Mouse (Mus musculus) kidney, embryonic 16.5 days (tissue): Measurements from ENCODE around the gene Abcg5. TPM values are rescaled to one million over a fixed set of nuclear protein-coding genes. Genes with fewer than 3 reads are reported as not detected.

Experiments used
- ATAC-seq: fragments of 200-750 bp; cut with Nextera tagmentation; 2 replicates; pipeline ENCODE4 v1.8.0; 2017; ENCODE audit warnings: moderate TSS enrichment; ENCODE audit not compliant: low FRiP score, low TSS enrichment
- H3K27ac ChIP-seq: fragments of 300-500 bp; sonication (generic); 2 replicates; pipeline ENCODE4 v1.5.1; 2014; ENCODE audit warnings: low read length
- H3K27me3 ChIP-seq: fragments of 300-500 bp; sonication (generic); 2 replicates; pipeline ENCODE4 v1.6.1; 2014; ENCODE audit warnings: low read length, control low read depth, mixed read lengths; ENCODE audit not compliant: insufficient read depth
- H3K36me3 ChIP-seq: fragments of 300-500 bp; sonication (generic); 2 replicates; pipeline ENCODE4 v1.6.1; 2014; ENCODE audit warnings: low read length, control low read depth, mixed read lengths; ENCODE audit not compliant: insufficient read depth
- H3K4me1 ChIP-seq: fragments of 300-500 bp; sonication (generic); 2 replicates; pipeline ENCODE4 v1.6.1; 2014; ENCODE audit warnings: low read length, control low read depth, mixed read lengths; ENCODE audit not compliant: insufficient read depth
- H3K4me2 ChIP-seq: fragments of 300-500 bp; sonication (generic); replicated peaks from 2 replicates; pipeline ENCODE4 v1.6.1; 2014; ENCODE audit warnings: low read depth, low read length
- H3K4me3 ChIP-seq: fragments of 300-500 bp; sonication (generic); 2 replicates; pipeline ENCODE4 v1.5.1; 2014; ENCODE audit warnings: mild to moderate bottlenecking, low read length
- H3K9ac ChIP-seq: fragments of 300-500 bp; sonication (generic); replicated peaks from 2 replicates; pipeline ENCODE4 v1.6.1; 2014; ENCODE audit warnings: low read length
- H3K9me3 ChIP-seq: fragments of 300-500 bp; sonication (generic); 2 replicates; pipeline ENCODE4 v1.6.1; 2016; ENCODE audit warnings: low read length, control low read depth
- WGBS: fragments of 180-500 bp; shearing (Covaris S2); extraction: QIAGEN DNeasy Blood & Tissue Kit; methylation state at CpG from one replicate; pipeline ENCODE4 v1.1.7; 2014; 5-methylcytosine and 5-hydroxymethylcytosine counted together
- polyA plus RNA-seq: library from polyadenylated mRNA; unstranded; fragments of >200 nt; fragmentation: Nextera tagmentation; extraction: Ambion mirVana; gene quantifications from 2 replicates; pipeline ENCODE4 v1.2.1, GENCODE M21; 2015

Abcg5 gene
- polyA plus RNA-seq, 1 experiment from 2014 or later, result 3.7 TPM

DNA sequence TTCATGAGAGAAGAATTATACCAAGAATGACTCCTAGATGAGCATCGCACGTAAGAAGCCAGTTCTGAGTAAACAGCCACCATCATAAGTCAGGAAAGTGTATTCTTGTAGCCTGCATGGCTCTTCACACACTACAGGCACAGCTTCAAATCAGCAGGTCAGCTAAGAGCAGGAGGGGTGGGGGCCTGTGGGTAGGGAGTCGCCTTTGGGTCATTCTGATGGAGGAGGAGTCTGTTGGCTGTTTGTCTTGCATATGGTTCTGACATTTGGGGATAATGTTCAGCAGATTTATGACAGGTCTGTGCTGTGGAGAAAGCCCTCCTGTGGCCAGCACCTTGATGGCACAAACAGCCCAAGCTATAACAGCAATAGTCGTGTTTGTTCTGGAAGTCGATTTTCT, 26.6 kb downstream of the Abcg5 start:
- no peak for ATAC-seq
- Histone ChIP-seq H3K9ac (no peak overlapping the region), H3K27ac (no peak overlapping the region), H3K27me3 (no peaks in the 10 kb centered on the region), H3K4me1 (peaks cover 19% of the 10 kb centered on the region; the same call in 1 of the 2 replicates), H3K36me3 (no peaks in the 10 kb centered on the region; the same call in none of the 2 replicates), H3K9me3 (no peaks in the 10 kb centered on the region), H3K4me3 (no peak overlapping the region), H3K4me2 (no peak overlapping the region)
- 52% methylated on average over 5 of the region's 5 CpGs for whole genome bisulfite sequencing

DNA sequence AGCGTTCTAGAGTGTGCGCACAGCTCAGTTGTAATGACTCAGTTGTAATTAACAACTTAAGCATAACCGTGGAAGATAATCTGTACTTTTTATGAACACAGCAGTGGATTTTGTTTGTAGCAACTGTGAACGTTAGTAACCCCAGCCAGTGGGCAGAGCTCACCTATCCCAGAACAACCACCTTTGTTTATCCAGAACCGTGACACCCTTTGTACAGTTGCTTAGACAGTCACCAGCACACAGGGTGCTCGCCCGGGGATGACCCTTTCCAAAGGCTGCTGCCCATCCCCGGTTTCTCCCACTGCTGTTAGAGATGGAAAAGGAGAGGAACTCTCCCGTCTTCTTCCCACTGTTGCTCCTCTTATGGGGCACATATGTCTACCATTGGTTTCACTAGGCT, 29.3 kb downstream of the Abcg5 start:
- H3K27me3 ChIP-seq, result no peaks in the 10 kb centered on the region
- no peak overlapping the region for H3K27ac ChIP-seq
- no peak overlapping the region for H3K9ac ChIP-seq
- no peak overlapping the region for H3K4me2 ChIP-seq
- WGBS, result 95% methylated on average over 9 of the region's 9 CpGs
- H3K4me1 ChIP-seq, result peaks cover 17% of the 10 kb centered on the region; the same call in 1 of the 2 replicates
- no peak overlapping the region for H3K4me3 ChIP-seq
- no peak for ATAC-seq
- H3K9me3 ChIP-seq, result no peaks in the 10 kb centered on the region
- no peaks in the 10 kb centered on the region; the same call in none of the 2 replicates for H3K36me3 ChIP-seq

DNA sequence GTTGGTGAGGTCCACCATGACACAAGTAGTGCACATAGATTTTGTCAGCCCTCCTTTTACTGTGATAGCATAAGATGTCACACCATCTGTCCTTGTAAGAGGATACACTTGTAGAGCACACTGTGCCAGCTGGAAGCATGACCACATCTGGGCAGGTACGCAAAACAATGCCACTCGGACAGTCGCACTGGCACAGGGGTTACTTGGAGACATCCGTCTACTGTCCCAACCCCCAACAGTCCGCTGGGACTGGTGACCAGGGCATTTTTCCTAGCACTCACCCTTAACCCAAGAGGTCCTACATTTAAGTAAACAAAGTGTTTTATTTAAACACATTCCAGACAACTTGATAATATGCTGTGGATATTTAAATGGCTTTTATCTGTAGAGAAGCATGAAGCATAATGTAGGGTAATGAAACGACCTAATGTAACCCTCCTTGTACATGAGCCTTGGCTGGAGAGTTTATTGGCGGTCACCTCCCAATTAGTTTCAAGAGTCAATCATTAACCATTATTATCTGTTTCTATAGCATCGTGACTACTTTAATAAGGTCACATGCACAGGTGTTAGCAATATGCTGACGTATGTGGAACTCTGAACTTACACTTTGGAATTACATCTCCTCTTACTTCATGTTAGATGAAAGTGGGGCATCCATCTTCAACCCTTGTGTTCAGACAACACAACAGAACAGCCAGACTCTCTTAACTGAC, 32.4 kb downstream of the Abcg5 start:
- Histone ChIP-seq H3K9me3 (no peaks in the 10 kb centered on the region), H3K4me1 (peaks cover 5% of the 10 kb centered on the region; the same call in 1 of the 2 replicates), H3K9ac (no peak overlapping the region), H3K36me3 (no peaks in the 10 kb centered on the region; the same call in none of the 2 replicates), H3K27me3 (no peaks in the 10 kb centered on the region), H3K4me3 (no peak overlapping the region), H3K27ac (no peak overlapping the region), H3K4me2 (no peak overlapping the region)
- 87% methylated on average over 9 of the region's 9 CpGs for WGBS
- ATAC-seq, result no peak

DNA sequence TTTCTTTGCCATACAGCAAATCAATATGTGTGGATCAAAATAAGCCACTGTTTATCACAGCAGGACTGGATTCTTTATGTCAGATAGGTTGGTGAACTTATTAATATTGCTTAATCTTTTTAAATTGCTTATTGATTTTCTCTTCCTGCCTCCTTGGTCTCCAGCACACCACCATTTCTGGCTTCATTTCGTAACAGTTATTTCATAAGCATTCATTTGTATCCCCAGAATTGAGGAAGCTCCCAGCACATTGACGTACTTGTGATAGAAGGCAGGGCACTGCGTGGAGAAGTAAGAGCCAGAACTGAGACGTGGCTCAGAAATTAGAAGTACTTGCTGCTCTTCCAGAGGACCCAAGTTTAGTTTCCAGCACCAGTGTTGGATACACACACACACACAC, 35.2 kb downstream of the Abcg5 start:
- ATAC-seq, result no peak
- H3K9me3 ChIP-seq, result no peaks in the 10 kb centered on the region
- H3K36me3 ChIP-seq, result no peaks in the 10 kb centered on the region; the same call in 1 of the 2 replicates
- H3K4me2 ChIP-seq, result no peak overlapping the region
- no peaks in the 10 kb centered on the region for H3K27me3 ChIP-seq
- H3K4me1 ChIP-seq, result peaks cover 11% of the 10 kb centered on the region
- H3K27ac ChIP-seq, result no peak overlapping the region
- no peak overlapping the region for H3K4me3 ChIP-seq
- no peak overlapping the region for H3K9ac ChIP-seq
- WGBS, result 92% methylated on average over 4 of the region's 4 CpGs

DNA sequence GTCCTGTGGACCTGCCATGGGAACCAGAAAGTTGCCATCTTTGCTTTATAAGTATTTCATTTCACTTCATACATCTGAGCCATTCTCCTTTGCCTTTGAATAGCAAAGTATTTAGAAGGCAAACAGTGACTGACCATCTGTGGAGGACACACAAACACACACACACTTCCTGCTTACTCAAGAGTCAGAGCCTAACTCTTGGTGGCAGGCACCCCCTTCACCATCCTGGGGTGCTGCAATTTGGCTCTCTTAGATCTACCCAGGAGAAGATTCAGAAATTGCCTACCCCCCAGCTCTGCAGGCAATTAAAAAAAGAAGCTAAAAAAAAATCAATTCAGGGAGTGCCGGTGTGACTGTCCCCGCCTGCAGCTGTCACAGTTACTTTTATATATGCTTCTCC, 36.3 kb downstream of the Abcg5 start:
- 51% methylated on average over 2 of the region's 2 CpGs for WGBS
- no peak overlapping the region for H3K4me3 ChIP-seq
- no peaks in the 10 kb centered on the region for H3K9me3 ChIP-seq
- peaks cover 11% of the 10 kb centered on the region for H3K4me1 ChIP-seq
- H3K27me3 ChIP-seq, result no peaks in the 10 kb centered on the region
- H3K36me3 ChIP-seq, result no peaks in the 10 kb centered on the region
- H3K9ac ChIP-seq, result no peak overlapping the region
- no peak for ATAC-seq
- H3K4me2 ChIP-seq, result no peak overlapping the region
- H3K27ac ChIP-seq, result no peak overlapping the region

DNA sequence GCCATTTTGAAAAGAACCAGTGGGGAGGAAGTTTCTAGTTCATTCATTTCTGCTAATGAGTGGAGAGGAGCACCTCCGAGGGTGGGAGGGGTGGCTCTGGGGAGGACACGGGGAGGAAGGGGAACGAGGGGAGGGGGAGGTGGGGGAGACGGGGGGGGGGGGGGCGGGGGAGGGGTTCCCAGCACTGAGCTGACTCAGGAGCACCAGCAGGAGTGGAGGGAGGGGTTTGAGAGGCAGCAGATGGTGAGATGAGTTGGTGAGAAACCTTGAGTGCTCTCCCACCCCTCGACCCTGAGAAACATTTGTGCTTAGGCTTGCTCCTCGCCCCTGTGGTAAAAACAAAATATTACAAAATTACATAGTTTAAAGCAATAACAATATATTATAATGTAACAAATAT, 36.9 kb downstream of the Abcg5 start:
- ATAC-seq, result no peak
- 23% methylated on average over 3 of the region's 7 CpGs for WGBS
- H3K27me3 ChIP-seq, result no peaks in the 10 kb centered on the region
- H3K4me3 ChIP-seq, result no peak overlapping the region
- no peaks in the 10 kb centered on the region for H3K9me3 ChIP-seq
- no peaks in the 10 kb centered on the region for H3K36me3 ChIP-seq
- H3K9ac ChIP-seq, result no peak overlapping the region
- no peak overlapping the region for H3K27ac ChIP-seq
- H3K4me2 ChIP-seq, result no peak overlapping the region
- peaks cover 11% of the 10 kb centered on the region for H3K4me1 ChIP-seq

DNA sequence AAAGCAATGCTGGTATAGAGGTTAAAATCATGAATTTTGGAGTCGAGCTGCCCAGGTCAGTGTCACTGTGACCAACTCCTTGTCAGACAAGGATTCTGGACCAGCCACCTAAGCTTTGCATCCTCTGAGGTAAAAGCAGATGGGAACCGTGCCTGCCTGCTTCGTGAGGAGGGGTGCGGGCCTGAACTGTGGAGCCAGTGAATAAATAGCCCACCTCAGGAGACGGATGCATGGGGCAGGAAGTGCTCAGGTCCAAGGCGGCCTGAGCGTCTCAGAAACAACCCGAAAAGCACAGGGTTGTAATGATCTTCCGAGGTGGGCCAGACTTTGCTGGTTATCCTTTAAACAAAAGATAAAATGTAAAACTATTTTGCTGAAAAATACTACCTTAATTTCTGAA, 37.7 kb downstream of the Abcg5 start:
- WGBS, result 34% methylated on average over 9 of the region's 9 CpGs
- Histone ChIP-seq H3K27me3 (no peaks in the 10 kb centered on the region), H3K36me3 (no peaks in the 10 kb centered on the region), H3K4me1 (peaks cover 11% of the 10 kb centered on the region), H3K4me2 (no peak overlapping the region), H3K9me3 (no peaks in the 10 kb centered on the region), H3K9ac (no peak overlapping the region), H3K27ac (no peak overlapping the region), H3K4me3 (no peak overlapping the region)
- no peak for ATAC-seq

DNA sequence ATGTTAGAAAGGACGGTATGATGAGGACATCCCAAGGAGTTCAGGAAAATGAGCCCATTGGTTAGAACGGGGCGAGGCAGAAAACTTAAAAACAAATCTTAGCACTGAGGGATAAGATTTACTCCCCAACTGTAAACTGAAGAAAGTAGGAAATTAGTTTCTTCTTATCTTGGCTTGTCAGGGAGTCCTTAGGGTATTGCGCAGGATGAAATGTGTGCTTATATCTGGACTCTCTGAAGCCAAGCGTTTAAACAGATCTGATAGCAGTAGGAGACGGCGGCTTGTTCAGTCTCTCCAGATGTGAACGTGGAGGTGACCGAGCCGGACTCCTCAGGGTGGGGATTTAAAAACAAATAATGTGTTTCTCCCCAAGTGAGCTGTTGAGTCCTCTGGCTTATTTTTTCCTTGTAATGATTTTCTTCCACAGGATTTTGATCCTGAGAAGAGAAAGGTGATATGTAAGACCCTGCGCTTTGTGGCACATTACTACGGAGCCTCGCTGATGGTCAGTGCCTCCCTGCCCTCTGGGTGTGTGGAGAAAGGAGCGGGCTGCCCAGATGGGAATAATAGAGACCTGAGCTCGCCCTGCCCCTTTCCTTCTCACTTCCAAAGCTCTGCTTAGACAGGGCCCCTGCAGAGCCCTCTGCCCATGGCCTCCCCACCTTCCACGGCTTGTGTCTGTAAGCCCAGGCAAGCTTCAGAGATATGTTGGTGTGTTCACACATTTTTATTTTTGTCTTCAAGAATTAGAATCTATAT, 38.3 kb downstream of the Abcg5 start:
- Histone ChIP-seq H3K4me1 (peaks cover 11% of the 10 kb centered on the region), H3K36me3 (no peaks in the 10 kb centered on the region), H3K9ac (no peak overlapping the region), H3K27ac (no peak overlapping the region), H3K4me3 (no peak overlapping the region), H3K9me3 (no peaks in the 10 kb centered on the region), H3K27me3 (no peaks in the 10 kb centered on the region), H3K4me2 (no peak overlapping the region)
- 41% methylated on average over 16 of the region's 16 CpGs for WGBS
- 0 out of 2 replicates have a peak, but pooled peaks have one; percentile 44 for ATAC-seq

DNA sequence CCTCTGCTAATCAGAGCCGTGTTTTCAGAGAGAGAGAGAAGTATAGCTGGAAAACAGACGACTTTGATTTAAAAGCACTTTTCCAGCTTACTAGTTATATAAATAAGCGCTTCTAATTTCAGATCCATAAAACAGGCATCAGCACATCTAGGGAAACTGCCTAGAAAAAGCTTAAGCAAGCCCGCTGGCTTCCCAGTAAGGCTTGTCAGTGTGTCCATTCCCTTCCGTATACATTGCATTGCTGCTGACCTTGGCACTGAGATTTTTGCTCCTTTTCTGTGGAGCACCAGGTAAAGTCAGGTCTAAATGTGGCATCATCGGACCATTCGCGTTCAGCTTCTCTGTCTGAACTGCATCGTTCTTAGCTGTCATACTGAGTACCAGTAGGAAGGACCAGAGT, 40.5 kb downstream of the Abcg5 start:
- H3K4me2 ChIP-seq, result no peak overlapping the region
- no peak overlapping the region for H3K27ac ChIP-seq
- no peak overlapping the region for H3K9ac ChIP-seq
- H3K4me3 ChIP-seq, result no peak overlapping the region
- H3K4me1 ChIP-seq, result peaks cover 11% of the 10 kb centered on the region
- WGBS, result 64% methylated on average over 9 of the region's 9 CpGs
- no peaks in the 10 kb centered on the region for H3K9me3 ChIP-seq
- no peaks in the 10 kb centered on the region for H3K36me3 ChIP-seq
- no peak for ATAC-seq
- no peaks in the 10 kb centered on the region for H3K27me3 ChIP-seq

DNA sequence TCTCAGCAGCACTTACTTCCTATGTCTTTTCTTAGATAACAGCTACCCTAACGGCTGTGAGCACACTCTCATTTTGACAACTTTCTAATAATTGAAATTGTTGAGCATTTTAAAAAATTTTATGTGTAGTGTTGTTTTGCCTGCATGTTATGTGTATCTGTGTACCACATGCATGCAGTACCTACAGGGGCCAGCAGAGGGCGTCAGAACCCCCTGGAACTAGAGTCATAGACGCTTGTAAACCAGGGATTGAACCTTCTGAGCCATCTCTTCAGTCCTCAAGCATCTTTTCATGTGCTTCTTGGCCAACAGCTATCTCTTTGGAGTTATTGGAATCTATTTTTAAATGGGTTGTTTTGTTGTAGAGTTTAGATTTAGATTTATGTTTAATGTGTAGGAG, 40.9 kb downstream of the Abcg5 start:
- Histone ChIP-seq H3K27me3 (no peaks in the 10 kb centered on the region), H3K9me3 (no peaks in the 10 kb centered on the region), H3K9ac (no peak overlapping the region), H3K4me1 (peaks cover 11% of the 10 kb centered on the region), H3K36me3 (no peaks in the 10 kb centered on the region), H3K4me2 (no peak overlapping the region), H3K27ac (no peak overlapping the region), H3K4me3 (no peak overlapping the region)
- no peak for ATAC-seq
- 39% methylated on average over 3 of the region's 3 CpGs for WGBS
